Mouse (Mus musculus) olfactory bulb, adult 2 months (tissue): ENCODE measurements around the gene Rhbdd3. TPM values are rescaled to one million over a fixed set of nuclear protein-coding genes. Genes with fewer than 3 reads are reported as not detected.

Source experiments
- H3K27ac ChIP-seq: fragments of 200-500 bp; 2 replicates; pipeline ENCODE4 v1.5.1; 2012; ENCODE audit warnings: low read depth, low read length; ENCODE audit not compliant: insufficient read depth
- H3K4me1 ChIP-seq: fragments of 200-500 bp; 2 replicates; pipeline ENCODE4 v1.6.1; 2012; ENCODE audit warnings: low read length; ENCODE audit not compliant: control insufficient read depth, insufficient read depth
- H3K4me3 ChIP-seq: fragments of 200-500 bp; 2 replicates; pipeline ENCODE4 v1.5.1; 2012; ENCODE audit warnings: mild to moderate bottlenecking, low read depth, low read length, moderate library complexity; ENCODE audit not compliant: insufficient read depth
- CTCF ChIP-seq: fragments of 200-500 bp; IDR thresholded peaks from 2 replicates; pipeline ENCODE4 v1.5.1; 2012; ENCODE audit warnings: low read depth, mild to moderate bottlenecking, low read length, moderate library complexity; ENCODE audit not compliant: insufficient read depth
- POLR2A ChIP-seq: fragments of 200-500 bp; IDR thresholded peaks from 2 replicates; pipeline ENCODE4 v1.6.1; 2012; ENCODE audit warnings: mild to moderate bottlenecking, low read depth, low read length, moderate library complexity; ENCODE audit not compliant: insufficient read depth
- WGBS: fragments of 180-500 bp; shearing (Covaris S2); methylation state at CpG from one replicate; pipeline ENCODE4 v1.1.7; 2018; 5-methylcytosine and 5-hydroxymethylcytosine counted together
- polyA plus RNA-seq: library from polyadenylated mRNA; stranded (reverse); fragments of >200 nt; gene quantifications from 2 replicates; pipeline ENCODE4 v1.2.4, GENCODE M21; 2012; ENCODE audit warnings: low replicate concordance; ENCODE audit not compliant: missing spikeins, insufficient read depth, insufficient read length

Rhbdd3 gene
- polyA plus RNA-seq, 1 experiment = not detected

GRCm38 (mm10) chr11:5103986-5104509 lies 5.3 kb downstream of the Rhbdd3 start:
- Histone ChIP-seq H3K4me1 (peaks cover 12% of the 10 kb centered on the region), H3K4me3 (no peak overlapping the region), H3K27ac (no peak overlapping the region)
- WGBS = 100% methylated on average over 4 of the region's 4 CpGs
- TF ChIP-seq POLR2A = no peak
- TF ChIP-seq CTCF = no peak

DNA sequence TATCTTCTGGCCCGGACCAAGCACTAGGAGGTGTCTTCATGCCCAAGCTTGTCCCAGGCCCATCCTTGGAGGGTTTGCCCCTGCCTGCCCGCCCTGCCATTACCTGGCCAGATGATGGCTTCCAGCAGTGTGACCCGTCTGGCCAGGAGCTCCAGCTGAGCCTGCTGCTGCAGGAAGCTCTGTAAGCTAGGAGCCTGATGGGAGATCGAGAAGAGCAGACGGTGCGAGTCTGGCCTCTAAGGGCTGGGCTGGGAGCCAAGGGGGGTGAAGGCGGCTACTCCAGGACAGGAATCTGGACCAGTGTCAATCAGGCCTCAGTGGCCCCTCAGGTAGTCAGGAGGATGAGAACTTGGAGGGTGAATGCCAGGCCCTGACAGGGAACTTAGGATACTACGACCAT lies 10.7 kb downstream of the Rhbdd3 start:
- H3K27ac ChIP-seq = no peak overlapping the region
- TF ChIP-seq CTCF (no peak), POLR2A (no peak)
- H3K4me3 ChIP-seq = no peak overlapping the region
- 77% methylated on average over 8 of the region's 8 CpGs for WGBS
- no peaks in the 10 kb centered on the region for H3K4me1 ChIP-seq

- H3K4me1 ChIP-seq = no peaks in the 10 kb centered on the region
- no peak overlapping the region for H3K27ac ChIP-seq
- TF ChIP-seq POLR2A = no peak
- WGBS = 70% methylated on average over 7 of the region's 7 CpGs
- H3K4me3 ChIP-seq = no peak overlapping the region
Observed at GRCm38 (mm10) chr11:5113645-5114044, 14.9 kb downstream of the Rhbdd3 start.

DNA sequence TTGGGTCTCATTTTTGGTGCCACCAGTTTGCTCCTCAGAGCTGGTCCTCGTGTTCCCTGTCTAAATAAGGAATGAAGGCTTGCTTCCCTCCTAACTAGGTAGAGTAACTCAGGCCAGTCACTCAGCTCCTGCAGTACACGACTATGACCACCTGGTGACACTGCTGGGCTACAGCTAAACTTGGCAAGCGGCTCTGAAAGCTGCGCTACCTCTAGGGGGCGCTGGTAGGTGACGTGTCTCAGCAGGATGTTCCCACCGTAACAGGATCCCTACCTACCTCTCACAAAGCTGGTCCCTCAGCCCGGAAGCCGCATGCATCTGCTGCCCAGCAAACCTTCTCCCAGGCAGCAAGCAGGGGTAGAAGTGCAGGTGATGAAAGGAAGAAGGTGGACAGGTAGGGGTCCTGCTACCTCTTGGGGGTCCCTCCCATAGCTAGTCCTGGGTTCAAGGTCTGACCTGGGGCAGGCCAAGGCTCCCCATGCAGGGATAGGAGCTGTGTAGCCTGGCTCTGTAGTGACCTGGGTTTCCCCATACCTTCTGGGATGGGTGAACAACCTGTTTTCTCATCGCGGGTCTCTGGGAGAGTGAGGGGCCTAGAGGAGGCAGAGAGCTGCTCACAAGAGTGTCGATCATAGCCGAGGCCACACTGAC lies 16.3 kb downstream of the Rhbdd3 start:
- Histone ChIP-seq H3K4me1 (no peaks in the 10 kb centered on the region), H3K27ac (no peak overlapping the region), H3K4me3 (no peak overlapping the region)
- 27% methylated on average over 13 of the region's 13 CpGs for WGBS
- TF ChIP-seq CTCF (peak; percentile 100), POLR2A (no peak)

- TF ChIP-seq CTCF (no peak), POLR2A (no peak)
- H3K4me1 ChIP-seq = no peaks in the 10 kb centered on the region
- 65% methylated on average over 4 of the region's 4 CpGs for WGBS
- no peak overlapping the region for H3K4me3 ChIP-seq
- H3K27ac ChIP-seq = no peak overlapping the region
Observed at GRCm38 (mm10) chr11:5125713-5126112, 27.0 kb downstream of the Rhbdd3 start.

DNA sequence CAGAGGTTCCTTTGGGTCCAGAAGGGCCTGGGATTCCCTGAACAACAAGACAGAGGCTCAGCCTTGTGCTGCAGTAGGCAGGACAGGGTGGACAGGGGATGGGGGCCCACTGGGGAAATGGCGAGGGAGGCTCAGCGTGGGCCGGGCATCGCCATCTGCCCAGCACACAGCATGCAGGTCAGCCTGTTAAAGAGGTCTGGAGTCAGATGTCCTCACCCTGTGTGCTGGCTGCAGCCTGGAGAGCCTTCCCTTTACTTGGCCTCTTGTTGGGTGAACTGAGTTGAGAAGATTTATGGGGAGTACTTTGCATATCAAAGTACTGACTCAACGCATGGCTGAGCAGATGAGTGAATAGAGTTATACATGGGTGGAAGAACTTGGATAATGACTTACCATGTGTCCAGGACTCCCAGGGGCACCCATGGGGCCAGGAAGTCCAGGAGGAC lies 30.3 kb downstream of the Rhbdd3 start:
- 71% methylated on average over 5 of the region's 5 CpGs for WGBS
- H3K27ac ChIP-seq = no peak overlapping the region
- no peak overlapping the region for H3K4me3 ChIP-seq
- TF ChIP-seq CTCF (no peak), POLR2A (no peak)
- no peaks in the 10 kb centered on the region for H3K4me1 ChIP-seq

GRCm38 (mm10) chr11:5130111-5130665 lies 31.5 kb downstream of the Rhbdd3 start:
- 84% methylated on average over 4 of the region's 4 CpGs for WGBS
- TF ChIP-seq CTCF = no peak
- no peak for TF ChIP-seq POLR2A
- Histone ChIP-seq H3K27ac (no peak overlapping the region), H3K4me1 (no peaks in the 10 kb centered on the region), H3K4me3 (no peak overlapping the region)

DNA sequence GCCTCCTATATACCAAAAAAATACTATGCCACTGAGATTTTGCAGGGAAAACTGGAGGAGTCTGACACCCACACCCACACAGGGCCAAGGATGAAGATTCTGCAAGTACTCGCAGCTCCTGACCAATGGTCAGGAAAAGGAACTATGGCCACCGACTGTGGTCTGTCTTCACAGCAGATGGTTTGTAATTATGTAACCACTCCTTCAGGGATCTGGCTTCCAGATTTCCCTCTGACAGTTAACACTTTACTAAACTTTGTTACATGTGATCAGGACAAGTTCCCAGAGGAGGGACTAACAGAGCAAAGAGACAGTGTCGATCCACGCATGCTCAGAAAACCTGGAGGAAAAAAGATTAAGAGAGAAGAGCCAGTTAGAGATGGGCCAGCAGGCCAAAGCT lies 34.0 kb downstream of the Rhbdd3 start:
- H3K27ac ChIP-seq = no peak overlapping the region
- 73% methylated on average over 4 of the region's 4 CpGs for WGBS
- no peak for TF ChIP-seq CTCF
- no peak for TF ChIP-seq POLR2A
- no peak overlapping the region for H3K4me3 ChIP-seq
- no peaks in the 10 kb centered on the region for H3K4me1 ChIP-seq

DNA sequence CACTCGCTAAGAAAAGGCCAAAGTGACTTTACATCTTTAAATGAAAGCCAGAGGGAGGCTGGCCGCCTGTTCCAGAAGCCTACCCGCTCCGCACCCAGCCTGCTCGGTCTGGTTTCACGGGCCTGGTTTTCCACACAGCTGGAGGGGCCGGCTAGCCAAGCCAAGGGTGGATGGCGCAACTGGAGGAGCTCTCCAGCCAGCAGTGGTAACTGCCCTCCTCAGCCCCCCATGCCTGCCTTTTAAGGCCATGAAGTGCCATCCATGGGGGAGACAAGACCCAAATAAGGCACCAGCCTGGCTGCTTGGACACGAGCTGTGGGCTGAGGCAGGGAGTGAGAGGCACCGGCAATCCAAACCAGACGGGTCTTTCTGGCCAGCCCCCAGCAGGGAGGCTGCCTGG lies 37.2 kb downstream of the Rhbdd3 start:
- Histone ChIP-seq H3K4me3 (no peak overlapping the region), H3K27ac (no peak overlapping the region), H3K4me1 (peaks cover 7% of the 10 kb centered on the region)
- no peak for TF ChIP-seq POLR2A
- no peak for TF ChIP-seq CTCF
- WGBS = 81% methylated on average over 11 of the region's 11 CpGs
